Mouse (Mus musculus): ENCODE results near the gene Vtcn1. TPM values are rescaled to one million over a fixed set of nuclear protein-coding genes. Genes with fewer than 3 reads are reported as not detected.

Vtcn1 gene
- polyA plus RNA-seq, 1 experiment from 2014 or later, result 0.81 TPM

DNA sequence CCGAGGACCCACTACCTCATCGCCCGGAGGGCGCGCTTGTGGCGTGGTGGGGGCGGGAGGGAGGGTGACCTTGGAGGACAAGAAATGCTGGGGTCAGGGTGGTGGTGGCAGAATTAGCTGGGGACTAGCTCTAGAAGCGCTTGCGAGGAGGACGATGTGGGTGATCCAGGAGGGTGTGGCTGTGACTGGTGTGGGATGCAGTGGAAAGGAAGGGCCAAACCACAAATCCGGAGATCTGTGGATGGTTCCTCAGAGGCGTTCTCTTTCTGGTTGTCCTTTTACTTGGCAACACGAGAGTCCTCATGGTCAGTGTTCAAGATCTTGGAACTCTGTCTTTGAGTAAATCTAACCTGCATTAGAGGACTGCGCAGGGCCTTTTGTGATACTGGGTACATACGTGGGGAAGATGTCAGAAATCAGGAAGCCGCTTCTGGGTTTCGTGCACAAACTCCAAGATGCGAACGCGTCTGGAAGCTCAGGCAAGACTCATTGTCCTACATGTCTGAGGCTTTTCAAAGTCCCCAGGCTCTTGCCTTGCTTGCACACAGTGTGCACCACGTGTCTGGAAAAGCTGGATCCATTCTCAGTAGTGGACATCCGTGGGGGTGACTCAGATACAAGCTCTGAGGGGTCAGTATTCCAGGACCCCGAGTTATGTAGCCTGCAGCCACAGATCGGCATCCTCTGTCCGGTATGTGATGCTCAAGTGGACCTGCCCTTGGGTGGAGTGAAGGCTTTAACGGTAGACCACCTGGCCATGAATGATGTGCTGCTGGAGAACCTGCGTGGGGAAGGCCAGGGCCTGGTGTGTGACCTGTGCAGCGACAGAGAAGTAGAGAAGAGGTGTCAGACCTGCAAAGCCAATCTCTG, 97.5 kb downstream of the Vtcn1 start:
- H3K4me3 ChIP-seq (ENCODE audit: low read depth, low read length), result peak overlapping the region; percentile 56
- peak; percentile 39 for ATAC-seq
- 35% methylated on average over 25 of the region's 28 CpGs for WGBS
- no peak for DNase-seq (ENCODE audit: low spot score)
- H3K4me1 ChIP-seq (ENCODE audit: insufficient read depth, low read depth, low read length), result peaks cover 13% of the 10 kb centered on the region; the same call in 1 of the 2 replicates
- peak overlapping the region; percentile 75 for H3K27ac ChIP-seq (ENCODE audit: low read length)
- no peaks in the 10 kb centered on the region for H3K27me3 ChIP-seq (replicated peaks; ENCODE audit: insufficient read depth, low read length)
- TF ChIP-seq EP300 (IDR thresholded peaks at IDR 0.05) (no peak), CTCF (IDR thresholded peaks at IDR 0.05) (no peak)
- peak overlapping the region; percentile 57 for H3K4me2 ChIP-seq (replicated peaks; ENCODE audit: low read depth, low read length)
- H3K36me3 ChIP-seq (ENCODE audit: insufficient read depth, low read length), result no peaks in the 10 kb centered on the region
- H3K9me3 ChIP-seq (ENCODE audit: low read length), result no peaks in the 10 kb centered on the region
- H3K9ac ChIP-seq (replicated peaks; ENCODE audit: low read depth), result peak overlapping the region; percentile 58

DNA sequence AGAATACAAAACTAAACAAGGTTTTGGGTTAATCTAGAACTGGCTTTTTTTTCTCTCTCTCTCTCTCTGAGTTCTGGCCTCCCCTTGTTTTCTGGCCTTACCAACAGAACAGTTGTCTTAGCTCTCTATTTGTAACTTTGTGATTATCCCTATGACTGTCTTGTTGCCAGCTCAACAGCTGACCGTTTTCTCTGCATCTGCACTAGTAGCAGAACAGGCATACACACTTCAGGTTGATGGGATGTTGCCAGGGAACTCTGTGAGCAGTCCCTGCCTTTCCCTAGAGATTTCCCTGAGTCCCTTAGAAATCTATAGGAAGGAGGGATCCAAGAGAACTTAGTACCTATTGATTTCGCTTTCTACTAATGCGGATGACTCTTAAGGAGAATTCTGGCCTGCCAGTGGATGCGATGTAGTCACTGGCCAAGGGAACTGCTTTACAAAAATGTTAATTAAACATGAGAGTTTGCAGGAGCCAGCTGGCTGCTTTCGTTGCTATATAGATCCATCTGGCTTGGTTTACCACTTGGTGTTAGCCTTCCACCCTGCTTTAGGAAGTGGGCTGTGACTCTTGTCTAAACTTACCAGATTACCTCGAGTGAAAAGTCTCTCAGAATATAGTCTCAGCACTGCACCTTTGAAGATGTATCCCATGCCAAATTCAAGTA, 98.9 kb downstream of the Vtcn1 start:
- Histone ChIP-seq H3K36me3 (ENCODE audit: insufficient read depth, low read length) (no peaks in the 10 kb centered on the region), H3K9ac (replicated peaks; ENCODE audit: low read depth) (no peak overlapping the region), H3K9me3 (ENCODE audit: low read length) (no peaks in the 10 kb centered on the region), H3K27me3 (replicated peaks; ENCODE audit: insufficient read depth, low read length) (no peaks in the 10 kb centered on the region), H3K4me3 (ENCODE audit: low read depth, low read length) (no peak overlapping the region), H3K4me1 (ENCODE audit: insufficient read depth, low read depth, low read length) (peaks cover 13% of the 10 kb centered on the region; the same call in 1 of the 2 replicates), H3K27ac (ENCODE audit: low read length) (no peak overlapping the region), H3K4me2 (replicated peaks; ENCODE audit: low read depth, low read length) (no peak overlapping the region)
- ATAC-seq (no peak), DNase-seq (ENCODE audit: low spot score) (no peak)
- TF ChIP-seq CTCF (IDR thresholded peaks at IDR 0.05), result no peak
- TF ChIP-seq EP300 (IDR thresholded peaks at IDR 0.05), result no peak
- 65% methylated on average over 6 of the region's 6 CpGs for WGBS

DNA sequence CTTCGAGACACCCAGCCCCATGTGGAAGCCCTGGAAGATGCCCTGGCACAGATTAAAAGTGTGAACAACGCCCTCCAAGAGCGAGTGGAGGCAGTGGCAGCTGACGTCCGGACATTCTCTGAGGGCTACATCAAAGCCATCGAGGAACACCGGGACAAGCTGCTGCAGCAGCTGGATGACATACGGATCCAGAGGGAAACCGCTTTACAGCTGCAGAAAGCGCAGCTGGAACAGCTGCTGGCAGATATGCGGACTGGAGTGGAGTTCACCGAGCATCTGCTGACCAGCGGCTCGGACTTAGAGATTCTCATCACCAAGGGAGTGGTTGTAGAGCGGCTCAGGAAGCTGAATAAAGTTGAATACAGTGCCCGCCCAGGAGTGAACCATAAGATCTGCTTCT, 99.9 kb downstream of the Vtcn1 start:
- TF ChIP-seq CTCF (IDR thresholded peaks at IDR 0.05), result no peak
- Histone ChIP-seq H3K4me2 (replicated peaks; ENCODE audit: low read depth, low read length) (0 out of 2 replicates have a peak overlapping the region, but pooled peaks have one; percentile 3), H3K9me3 (ENCODE audit: low read length) (no peaks in the 10 kb centered on the region), H3K4me1 (ENCODE audit: insufficient read depth, low read depth, low read length) (peaks cover 13% of the 10 kb centered on the region; the same call in 1 of the 2 replicates), H3K27me3 (replicated peaks; ENCODE audit: insufficient read depth, low read length) (no peaks in the 10 kb centered on the region), H3K36me3 (ENCODE audit: insufficient read depth, low read length) (no peaks in the 10 kb centered on the region), H3K27ac (ENCODE audit: low read length) (no peak overlapping the region), H3K9ac (replicated peaks; ENCODE audit: low read depth) (no peak overlapping the region), H3K4me3 (ENCODE audit: low read depth, low read length) (no peak overlapping the region)
- WGBS, result 57% methylated on average over 16 of the region's 16 CpGs
- DNase-seq (ENCODE audit: low spot score) (peak; percentile 15), ATAC-seq (no peak)

DNA sequence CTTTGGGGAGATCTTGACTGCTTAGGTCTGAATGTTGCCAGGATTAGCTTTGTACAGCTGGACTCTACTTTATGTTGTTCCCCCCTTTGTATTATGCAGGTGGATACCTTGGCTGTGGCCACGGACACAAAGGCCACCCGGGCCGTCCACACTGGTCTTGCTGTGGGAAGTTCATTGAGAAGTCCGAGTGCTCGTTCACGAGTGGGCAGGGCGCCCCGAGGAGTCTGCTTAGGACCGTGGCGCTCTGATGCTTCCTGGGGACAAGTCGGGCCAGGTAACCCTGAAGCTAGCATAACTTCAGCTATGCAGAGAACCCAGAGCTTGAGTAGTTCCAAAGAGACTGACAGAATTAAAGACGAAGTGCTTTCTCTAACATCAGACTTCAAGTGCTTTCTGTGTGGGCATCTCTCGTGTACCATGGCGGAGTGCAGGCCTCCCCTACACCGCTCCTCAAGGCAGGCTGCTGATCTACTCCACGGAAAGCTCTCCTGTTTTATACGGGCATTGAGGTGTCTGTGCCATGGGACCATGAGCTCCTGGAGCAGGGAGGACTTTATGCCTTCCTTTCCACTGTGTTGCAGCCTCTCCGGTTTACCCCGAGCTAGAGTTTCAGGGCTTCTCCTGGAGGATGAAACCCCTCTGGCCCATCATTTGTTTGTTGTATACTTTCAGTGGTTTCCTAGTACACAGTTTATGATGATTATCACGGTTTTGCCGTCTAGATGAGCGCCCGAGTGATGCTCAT, 106.2 kb downstream of the Vtcn1 start:
- ATAC-seq, result no peak
- H3K9ac ChIP-seq (replicated peaks; ENCODE audit: low read depth), result no peak overlapping the region
- TF ChIP-seq CTCF (IDR thresholded peaks at IDR 0.05) (no peak), EP300 (IDR thresholded peaks at IDR 0.05) (no peak)
- H3K4me3 ChIP-seq (ENCODE audit: low read depth, low read length), result no peak overlapping the region
- H3K4me1 ChIP-seq (ENCODE audit: insufficient read depth, low read depth, low read length), result no peaks in the 10 kb centered on the region
- 0 out of 2 replicates have a peak, but pooled peaks cover 7% of the 10 kb centered on the region for H3K36me3 ChIP-seq (ENCODE audit: insufficient read depth, low read length)
- H3K9me3 ChIP-seq (ENCODE audit: low read length), result no peaks in the 10 kb centered on the region
- H3K27me3 ChIP-seq (replicated peaks; ENCODE audit: insufficient read depth, low read length), result no peaks in the 10 kb centered on the region
- no peak overlapping the region for H3K27ac ChIP-seq (ENCODE audit: low read length)
- 92% methylated on average over 23 of the region's 23 CpGs for WGBS
- no peak overlapping the region for H3K4me2 ChIP-seq (replicated peaks; ENCODE audit: low read depth, low read length)
- DNase-seq (ENCODE audit: low spot score), result no peak

DNA sequence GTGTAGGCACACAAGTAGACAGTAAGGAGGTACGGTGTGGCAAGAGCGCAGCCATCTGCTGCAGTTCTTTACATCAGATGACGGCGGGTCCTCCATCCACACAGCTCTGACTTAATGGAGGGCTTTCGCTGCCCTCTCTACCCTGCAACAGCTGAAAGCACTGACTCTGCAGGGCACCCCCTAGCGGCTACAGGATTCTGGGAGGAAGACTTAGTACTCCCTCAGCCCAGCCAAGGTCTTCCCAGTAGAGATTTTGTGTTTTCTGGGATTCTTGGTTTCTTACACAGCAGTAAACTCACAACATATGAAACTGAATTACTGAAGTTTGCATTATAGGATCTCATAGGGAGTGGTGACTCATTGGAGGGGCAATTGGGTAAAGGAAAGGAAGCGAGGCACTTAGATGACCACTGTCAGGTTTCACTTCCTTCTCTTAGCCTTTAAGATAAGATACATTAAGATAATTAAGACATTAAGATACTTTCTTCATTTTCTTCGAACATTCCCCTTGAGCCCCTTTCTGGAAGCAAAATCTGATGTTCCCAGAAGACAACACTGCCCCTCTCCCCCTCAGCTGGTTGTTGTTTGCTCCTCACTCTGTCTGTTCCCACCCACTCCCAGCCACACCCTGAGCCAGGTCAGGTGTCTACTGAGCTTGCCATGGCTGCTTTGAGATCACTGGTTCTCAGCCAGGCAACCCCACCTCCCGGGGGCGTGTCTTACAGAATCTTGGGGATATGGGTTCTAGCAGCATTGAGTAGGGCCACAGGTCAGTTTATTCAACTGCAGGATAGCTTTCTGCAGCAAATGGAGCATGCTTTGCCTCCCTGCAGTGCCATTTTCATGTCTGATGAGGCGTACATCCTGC, 107.1 kb downstream of the Vtcn1 start:
- H3K9ac ChIP-seq (replicated peaks; ENCODE audit: low read depth), result no peak overlapping the region
- ATAC-seq (no peak), DNase-seq (ENCODE audit: low spot score) (no peak)
- no peaks in the 10 kb centered on the region for H3K9me3 ChIP-seq (ENCODE audit: low read length)
- no peak overlapping the region for H3K27ac ChIP-seq (ENCODE audit: low read length)
- TF ChIP-seq EP300 (IDR thresholded peaks at IDR 0.05) (no peak), CTCF (IDR thresholded peaks at IDR 0.05) (peak; percentile 55)
- no peak overlapping the region for H3K4me3 ChIP-seq (ENCODE audit: low read depth, low read length)
- H3K36me3 ChIP-seq (ENCODE audit: insufficient read depth, low read length), result peaks cover 10% of the 10 kb centered on the region; the same call in 1 of the 2 replicates
- no peaks in the 10 kb centered on the region for H3K4me1 ChIP-seq (ENCODE audit: insufficient read depth, low read depth, low read length)
- no peak overlapping the region for H3K4me2 ChIP-seq (replicated peaks; ENCODE audit: low read depth, low read length)
- 72% methylated on average over 11 of the region's 11 CpGs for WGBS
- no peaks in the 10 kb centered on the region for H3K27me3 ChIP-seq (replicated peaks; ENCODE audit: insufficient read depth, low read length)
